Mouse (Mus musculus): Measurements from ENCODE around the gene Nupr1. TPM values are rescaled to one million over a fixed set of nuclear protein-coding genes. Genes with fewer than 3 reads are reported as not detected.

Gene Nupr1
- total and polyA plus RNA-seq, 3 experiments = 1.1 to 13.4 (median 11.1) TPM

GRCm38 (mm10) chr7:126642545-126643243, 12.0 kb upstream of the Nupr1 start:
- H3K9me3 ChIP-seq (replicated peaks) = no peaks in the 10 kb centered on the region
- TF ChIP-seq GATA2 (IDR thresholded peaks at IDR 0.05; ENCODE audit: borderline replicate concordance, low read depth, low read length) (no peak), TAL1 (conservative IDR thresholded peaks at IDR 0.05; ENCODE audit: low read depth, low read length) (no peak), POLR2AphosphoS5 (IDR thresholded peaks at IDR 0.05; ENCODE audit: insufficient replicate concordance, low read depth, low read length) (no peak), CTCF (IDR thresholded peaks at IDR 0.05; ENCODE audit: low read depth, low read length) (no peak), GATA1 (IDR thresholded peaks at IDR 0.05; ENCODE audit: borderline replicate concordance, low read length) (no peak)
- H3K27me3 ChIP-seq (ENCODE audit: insufficient read depth, low read length) = peaks cover 7% of the 10 kb centered on the region; the same call in 1 of the 2 replicates
- peaks cover 11% of the 10 kb centered on the region for H3K4me1 ChIP-seq (ENCODE audit: insufficient read depth, low read depth, low read length)
- no peaks in the 10 kb centered on the region for H3K36me3 ChIP-seq (replicated peaks)
- no peak overlapping the region for H3K4me3 ChIP-seq (ENCODE audit: low read depth, low read length)
- no peak for ATAC-seq (ENCODE audit: extremely low read depth, insufficient number of reproducible peaks, low FRiP score, poor library complexity, severe bottlenecking)
- no peak for DNase-seq (ENCODE audit: low spot score)

DNA sequence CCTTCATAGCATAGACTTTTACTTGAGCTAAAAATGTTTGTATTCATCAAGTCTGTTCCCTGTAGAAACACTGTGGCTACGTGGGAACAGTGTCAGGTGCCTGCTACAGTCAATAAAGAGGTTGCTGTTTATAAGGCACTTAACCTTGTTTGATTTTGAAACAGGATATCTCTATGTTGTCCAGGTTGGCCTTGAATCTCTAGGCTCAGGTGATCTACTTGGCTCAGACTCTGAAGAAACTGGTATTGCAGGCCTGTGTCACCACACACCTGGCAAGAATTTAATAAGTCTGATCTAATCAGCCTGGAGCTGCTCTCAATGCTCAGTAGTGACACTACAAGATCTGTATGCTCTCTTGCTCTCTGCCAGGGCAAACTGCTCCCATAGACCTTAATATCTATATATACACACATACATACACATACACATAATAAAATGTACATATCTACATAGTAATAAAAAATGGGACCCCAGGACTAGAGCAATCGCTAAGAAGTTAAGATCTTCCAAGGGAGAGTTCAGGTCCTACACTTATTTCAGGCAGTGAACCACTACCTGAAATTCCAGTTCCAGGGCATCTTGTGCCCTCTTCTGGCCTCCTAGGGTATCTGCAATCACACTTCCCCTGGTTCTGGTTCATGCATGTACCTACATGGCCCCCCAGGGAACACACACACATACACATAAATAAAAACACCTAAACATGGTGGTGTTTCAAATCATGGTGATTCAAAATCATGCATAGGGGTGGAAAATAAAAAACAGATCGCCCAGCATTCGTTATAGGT, 6.3 kb upstream of the Nupr1 start:
- DNase-seq (ENCODE audit: low spot score) = no peak
- TF ChIP-seq TAL1 (conservative IDR thresholded peaks at IDR 0.05; ENCODE audit: low read depth, low read length) = no peak
- TF ChIP-seq CTCF (IDR thresholded peaks at IDR 0.05; ENCODE audit: low read depth, low read length) = peak; percentile 34; the same call in 1 of the 2 replicates
- Histone ChIP-seq H3K27me3 (ENCODE audit: insufficient read depth, low read length) (peaks cover 10% of the 10 kb centered on the region; the same call in 1 of the 2 replicates), H3K4me1 (ENCODE audit: insufficient read depth, low read depth, low read length) (peaks cover 35% of the 10 kb centered on the region), H3K36me3 (replicated peaks) (no peaks in the 10 kb centered on the region), H3K4me3 (ENCODE audit: low read depth, low read length) (no peak overlapping the region), H3K9me3 (replicated peaks) (no peaks in the 10 kb centered on the region)
- no peak for ATAC-seq (ENCODE audit: extremely low read depth, insufficient number of reproducible peaks, low FRiP score, poor library complexity, severe bottlenecking)

- no peaks in the 10 kb centered on the region for H3K36me3 ChIP-seq (replicated peaks)
- peaks cover 44% of the 10 kb centered on the region for H3K4me1 ChIP-seq (ENCODE audit: insufficient read depth, low read depth, low read length)
- H3K27me3 ChIP-seq (ENCODE audit: insufficient read depth, low read length) = peaks cover 10% of the 10 kb centered on the region; the same call in 1 of the 2 replicates
- no peaks in the 10 kb centered on the region for H3K9me3 ChIP-seq (replicated peaks)
- ATAC-seq (ENCODE audit: extremely low read depth, insufficient number of reproducible peaks, low FRiP score, poor library complexity, severe bottlenecking) (no peak), DNase-seq (ENCODE audit: low spot score) (no peak)
- TF ChIP-seq CTCF (IDR thresholded peaks at IDR 0.05; ENCODE audit: low read depth, low read length) = no peak
- no peak for TF ChIP-seq TAL1 (conservative IDR thresholded peaks at IDR 0.05; ENCODE audit: low read depth, low read length)
- no peak for TF ChIP-seq GATA2 (IDR thresholded peaks at IDR 0.05; ENCODE audit: borderline replicate concordance, low read depth, low read length)
- no peak for TF ChIP-seq POLR2AphosphoS5 (IDR thresholded peaks at IDR 0.05; ENCODE audit: insufficient replicate concordance, low read depth, low read length)
- TF ChIP-seq GATA1 (IDR thresholded peaks at IDR 0.05; ENCODE audit: borderline replicate concordance, low read length) = no peak
- H3K4me3 ChIP-seq (ENCODE audit: low read depth, low read length) = no peak overlapping the region
Measured at GRCm38 (mm10) chr7:126635375-126635774, 4.7 kb upstream of the Nupr1 start.

- TF ChIP-seq GATA2 (IDR thresholded peaks at IDR 0.05; ENCODE audit: borderline replicate concordance, low read depth, low read length) (no peak), TAL1 (conservative IDR thresholded peaks at IDR 0.05; ENCODE audit: low read depth, low read length) (peak; percentile 47; the same call in 1 of the 2 replicates)
- no peaks in the 10 kb centered on the region for H3K36me3 ChIP-seq (replicated peaks)
- H3K4me3 ChIP-seq (ENCODE audit: low read depth, low read length) = no peak overlapping the region
- H3K4me1 ChIP-seq (ENCODE audit: insufficient read depth, low read depth, low read length) = peaks cover 57% of the 10 kb centered on the region
- H3K9me3 ChIP-seq (replicated peaks) = no peaks in the 10 kb centered on the region
- DNase-seq (ENCODE audit: low spot score) (no peak), ATAC-seq (ENCODE audit: extremely low read depth, insufficient number of reproducible peaks, low FRiP score, poor library complexity, severe bottlenecking) (peak; percentile 45)
- peaks cover 3% of the 10 kb centered on the region; the same call in 1 of the 2 replicates for H3K27me3 ChIP-seq (ENCODE audit: insufficient read depth, low read length)
Measured at GRCm38 (mm10) chr7:126632478-126632877, 1.8 kb upstream of the Nupr1 start.

GRCm38 (mm10) chr7:126629915-126630314, 746 bp downstream of the Nupr1 start:
- ATAC-seq (ENCODE audit: extremely low read depth, insufficient number of reproducible peaks, low FRiP score, poor library complexity, severe bottlenecking) (no peak), DNase-seq (ENCODE audit: low spot score) (no peak)
- no peaks in the 10 kb centered on the region for H3K36me3 ChIP-seq (replicated peaks)

GRCm38 (mm10) chr7:126628111-126628510, 2.5 kb downstream of the Nupr1 start:
- peaks cover 3% of the 10 kb centered on the region for H3K36me3 ChIP-seq (replicated peaks)
- H3K9me3 ChIP-seq (replicated peaks) = no peaks in the 10 kb centered on the region
- ATAC-seq (ENCODE audit: extremely low read depth, insufficient number of reproducible peaks, low FRiP score, poor library complexity, severe bottlenecking) = no peak
- H3K27me3 ChIP-seq (ENCODE audit: insufficient read depth, low read length) = no peaks in the 10 kb centered on the region
- no peak overlapping the region for H3K4me3 ChIP-seq (ENCODE audit: low read depth, low read length)
- H3K4me1 ChIP-seq (ENCODE audit: insufficient read depth, low read depth, low read length) = peaks cover 66% of the 10 kb centered on the region
- TF ChIP-seq POLR2AphosphoS5 (IDR thresholded peaks at IDR 0.05; ENCODE audit: insufficient replicate concordance, low read depth, low read length) (no peak), CTCF (IDR thresholded peaks at IDR 0.05; ENCODE audit: low read depth, low read length) (no peak), TAL1 (conservative IDR thresholded peaks at IDR 0.05; ENCODE audit: low read depth, low read length) (no peak), GATA2 (IDR thresholded peaks at IDR 0.05; ENCODE audit: borderline replicate concordance, low read depth, low read length) (no peak), GATA1 (IDR thresholded peaks at IDR 0.05; ENCODE audit: borderline replicate concordance, low read length) (no peak)
- no peak for DNase-seq (ENCODE audit: low spot score)

More at GRCm38 (mm10) chr7:126629915-126630314, 746 bp downstream of the Nupr1 start:
- Histone ChIP-seq H3K4me1 (ENCODE audit: insufficient read depth, low read depth, low read length) (peaks cover 62% of the 10 kb centered on the region), H3K9me3 (replicated peaks) (no peaks in the 10 kb centered on the region), H3K27me3 (ENCODE audit: insufficient read depth, low read length) (no peaks in the 10 kb centered on the region), H3K4me3 (ENCODE audit: low read depth, low read length) (no peak overlapping the region)
- TF ChIP-seq GATA2 (IDR thresholded peaks at IDR 0.05; ENCODE audit: borderline replicate concordance, low read depth, low read length) = no peak
- no peak for TF ChIP-seq POLR2AphosphoS5 (IDR thresholded peaks at IDR 0.05; ENCODE audit: insufficient replicate concordance, low read depth, low read length)
- TF ChIP-seq TAL1 (conservative IDR thresholded peaks at IDR 0.05; ENCODE audit: low read depth, low read length) = no peak
- no peak for TF ChIP-seq GATA1 (IDR thresholded peaks at IDR 0.05; ENCODE audit: borderline replicate concordance, low read length)
- no peak for TF ChIP-seq CTCF (IDR thresholded peaks at IDR 0.05; ENCODE audit: low read depth, low read length)

Data from G1E (cell line).